Mouse (Mus musculus) limb, embryonic 14.5 days (tissue): ENCODE data around the gene Tead2. TPM values are rescaled to one million over a fixed set of nuclear protein-coding genes. Genes with fewer than 3 reads are reported as not detected.
A peak's percentile ranks its signal among the peaks of the same experiment; 100 is the strongest.

Source experiments
- ATAC-seq: fragments of 200-750 bp; cut with Nextera tagmentation; 2 replicates; pipeline ENCODE4 v1.8.0; 2017; ENCODE audit warnings: low read depth, moderate number of reproducible peaks, moderate TSS enrichment; ENCODE audit not compliant: low FRiP score
- DNase-seq: peaks from one replicate; pipeline ENCODE4 v3.0.0-alpha.2; 2015; ENCODE audit warnings: low spot score
- H3K27ac ChIP-seq: fragments of 300-500 bp; sonication (generic); replicated peaks from 2 replicates; pipeline ENCODE4 v1.5.1; 2014; ENCODE audit warnings: low read depth, mild to moderate bottlenecking, low read length, moderate library complexity, mixed read lengths
- H3K27me3 ChIP-seq: fragments of 300-500 bp; sonication (generic); 2 replicates; pipeline ENCODE4 v1.6.1; 2014; ENCODE audit warnings: low read length, mixed read lengths; ENCODE audit not compliant: control insufficient read depth, insufficient read depth
- H3K36me3 ChIP-seq: fragments of 300-500 bp; sonication (generic); 2 replicates; pipeline ENCODE4 v1.6.1; 2014; ENCODE audit warnings: mild to moderate bottlenecking, low read length, moderate library complexity, mixed read lengths; ENCODE audit not compliant: control insufficient read depth, insufficient read depth
- H3K4me1 ChIP-seq: fragments of 300-500 bp; sonication (generic); 2 replicates; pipeline ENCODE4 v1.6.1; 2014; ENCODE audit warnings: antibody characterized with exemption, low read length, mixed read lengths; ENCODE audit not compliant: control insufficient read depth, insufficient read depth
- H3K4me2 ChIP-seq: fragments of 300-500 bp; sonication (generic); replicated peaks from 2 replicates; pipeline ENCODE4 v1.6.1; 2014; ENCODE audit warnings: low read depth, mild to moderate bottlenecking, low read length, moderate library complexity; ENCODE audit not compliant: severe bottlenecking
- H3K4me3 ChIP-seq: fragments of 300-500 bp; sonication (generic); replicated peaks from 2 replicates; pipeline ENCODE4 v1.5.1; 2014; ENCODE audit warnings: low read length
- H3K9ac ChIP-seq: fragments of 300-500 bp; sonication (generic); 2 replicates; pipeline ENCODE4 v1.6.1; 2014; ENCODE audit warnings: mild to moderate bottlenecking, low read depth, low read length, moderate library complexity; ENCODE audit not compliant: severe bottlenecking
- H3K9me3 ChIP-seq: fragments of 300-500 bp; sonication (generic); 2 replicates; pipeline ENCODE4 v1.6.1; 2016; ENCODE audit warnings: low read length; ENCODE audit not compliant: control insufficient read depth
- POLR2A ChIP-seq: fragments of 200-500 bp; IDR thresholded peaks from 2 replicates; pipeline ENCODE4 v1.8.0; 2012; ENCODE audit warnings: inconsistent platforms, mild to moderate bottlenecking, moderate library complexity, borderline replicate concordance; ENCODE audit not compliant: insufficient read depth, insufficient read length; ENCODE audit errors: extremely low read depth
- WGBS: fragments of 180-500 bp; shearing (Covaris S2); extraction: QIAGEN DNeasy Blood & Tissue Kit; methylation state at CpG from one replicate; pipeline ENCODE4 v1.1.7; 2014; 5-methylcytosine and 5-hydroxymethylcytosine counted together
- polyA plus RNA-seq, 2 experiments: library from polyadenylated mRNA; depleted of rRNA in 1 of 2; stranded (reverse) in 1 of 2; unstranded in 1 of 2; fragments of >200 nt; fragmentation: Nextera tagmentation in 1 of 2; extraction: Ambion mirVana in 1 of 2; gene quantifications; 2 replicates each; pipeline versions ENCODE4 v1.2.1 to v1.2.3; 2012 to 2014

Gene Tead2
- polyA plus RNA-seq, 2 experiments: 143 to 450 TPM

GRCm38 (mm10) chr7:45235656-45236180 lies 20.2 kb downstream of the Tead2 start:
- no peak for TF ChIP-seq POLR2A
- Histone ChIP-seq H3K9ac (peak overlapping the region; percentile 40), H3K4me1 (peaks cover 23% of the 10 kb centered on the region), H3K36me3 (peaks cover 33% of the 10 kb centered on the region), H3K27me3 (no peaks in the 10 kb centered on the region), H3K4me3 (peak overlapping the region; percentile 21), H3K27ac (no peak overlapping the region; the same call in 1 of the 2 replicates), H3K9me3 (no peaks in the 10 kb centered on the region), H3K4me2 (peak overlapping the region; percentile 42)
- ATAC-seq: peak; percentile 12
- WGBS: 25% methylated on average over 17 of the region's 17 CpGs
- no peak for DNase-seq

- no peak for DNase-seq
- H3K27me3 ChIP-seq: no peaks in the 10 kb centered on the region
- 78% methylated on average over 17 of the region's 17 CpGs for WGBS
Observed at GRCm38 (mm10) chr7:45237747-45238699, 22.5 kb downstream of the Tead2 start.

GRCm38 (mm10) chr7:45238723-45239496 lies 23.4 kb downstream of the Tead2 start, which contains the start of gene Cd37:
Cd37 (minus strand) TSS chr7:45239115.
- Histone ChIP-seq H3K4me1 (peaks cover 24% of the 10 kb centered on the region), H3K4me2 (no peak within 1 kb of the TSS), H3K27ac (no peak within 1 kb of the TSS), H3K36me3 (peaks cover 3% of the 10 kb centered on the region), H3K9ac (no peak within 1 kb of the TSS), H3K9me3 (no peaks in the 10 kb centered on the region), H3K4me3 (no peak within 1 kb of the TSS), H3K27me3 (no peaks in the 10 kb centered on the region)
- WGBS: 44% methylated on average over 20 of the region's 20 CpGs
- no peak for ATAC-seq
- no peak for TF ChIP-seq POLR2A
- DNase-seq: no peak

More at GRCm38 (mm10) chr7:45237747-45238699, 22.5 kb downstream of the Tead2 start:
- no peak for ATAC-seq
- TF ChIP-seq POLR2A: no peak
- Histone ChIP-seq H3K36me3 (peaks cover 10% of the 10 kb centered on the region), H3K9ac (no peak overlapping the region), H3K4me1 (peaks cover 27% of the 10 kb centered on the region), H3K27ac (no peak overlapping the region), H3K4me3 (no peak overlapping the region), H3K4me2 (no peak overlapping the region), H3K9me3 (no peaks in the 10 kb centered on the region)

GRCm38 (mm10) chr7:45240109-45240508 lies 24.6 kb downstream of the Tead2 start:
- H3K27ac ChIP-seq: no peak overlapping the region
- ATAC-seq: no peak
- no peak for DNase-seq
- no peaks in the 10 kb centered on the region for H3K36me3 ChIP-seq
- whole genome bisulfite sequencing: 87% methylated on average over 7 of the region's 7 CpGs
- no peak overlapping the region for H3K9ac ChIP-seq
- peaks cover 13% of the 10 kb centered on the region for H3K4me1 ChIP-seq
- H3K4me3 ChIP-seq: no peak overlapping the region
- no peak for TF ChIP-seq POLR2A
- no peak overlapping the region for H3K4me2 ChIP-seq
- H3K9me3 ChIP-seq: no peaks in the 10 kb centered on the region
- no peaks in the 10 kb centered on the region for H3K27me3 ChIP-seq
